Mouse (Mus musculus) ES-E14 (cell line): ENCODE results near the gene Tshz2.

Source experiments
- HCFC1 ChIP-seq: IDR thresholded peaks from 2 replicates; pipeline ENCODE4 v1.6.1; 2012; ENCODE audit warnings: low read length, inconsistent platforms, borderline replicate concordance; ENCODE audit not compliant: insufficient read depth
- ZC3H11A ChIP-seq: IDR thresholded peaks from 2 replicates; pipeline ENCODE4 v1.6.1; 2012; ENCODE audit warnings: low read depth, mild to moderate bottlenecking, inconsistent platforms, low read length, borderline replicate concordance

DNA sequence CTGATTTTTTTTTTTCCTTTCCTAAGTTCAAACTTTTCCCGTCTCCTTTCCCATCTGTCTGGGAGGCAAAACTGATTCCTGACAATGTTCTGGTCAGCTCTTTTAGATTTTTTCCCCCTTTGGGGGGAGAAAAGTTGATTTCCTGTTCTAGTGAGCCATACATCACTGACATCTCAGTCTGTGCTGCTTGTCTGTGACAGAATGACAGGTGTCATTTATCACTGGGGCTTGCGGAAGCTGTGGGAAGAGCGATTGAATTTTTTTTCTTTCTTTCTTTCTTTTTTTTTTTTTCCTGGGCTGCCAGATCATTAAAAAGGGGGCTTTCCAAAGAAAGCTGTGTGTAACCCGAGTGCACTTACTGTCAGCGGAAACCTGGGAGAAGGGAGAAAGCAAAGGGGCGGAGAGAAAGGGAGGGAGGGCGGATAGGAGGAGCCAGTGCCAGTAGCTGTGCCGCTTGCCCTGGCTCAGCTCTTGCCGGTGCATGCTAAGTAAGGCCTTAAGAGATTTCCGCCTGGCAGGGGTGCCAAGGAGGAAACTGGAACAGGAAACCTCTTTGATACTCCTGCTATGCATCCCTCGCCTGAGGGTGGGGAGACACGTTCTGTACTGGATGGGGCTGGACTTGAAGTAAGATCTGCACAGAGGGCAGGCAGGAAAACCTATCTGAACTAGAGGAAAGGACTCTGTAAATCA is 157.8 kb downstream of the Tshz2 start:
- TF ChIP-seq ZC3H11A: no peak
- TF ChIP-seq HCFC1: no peak
